Mouse (Mus musculus): Measurements from ENCODE around the gene Nat8f6.
A peak's percentile ranks its signal among the peaks of the same experiment; 100 is the strongest.
"Not testable (repeated sequence)": the region's sequence is repeated elsewhere in the genome, so short reads cannot be mapped to it uniquely, and the experiment has no call there.

Gene Nat8f6

DNA sequence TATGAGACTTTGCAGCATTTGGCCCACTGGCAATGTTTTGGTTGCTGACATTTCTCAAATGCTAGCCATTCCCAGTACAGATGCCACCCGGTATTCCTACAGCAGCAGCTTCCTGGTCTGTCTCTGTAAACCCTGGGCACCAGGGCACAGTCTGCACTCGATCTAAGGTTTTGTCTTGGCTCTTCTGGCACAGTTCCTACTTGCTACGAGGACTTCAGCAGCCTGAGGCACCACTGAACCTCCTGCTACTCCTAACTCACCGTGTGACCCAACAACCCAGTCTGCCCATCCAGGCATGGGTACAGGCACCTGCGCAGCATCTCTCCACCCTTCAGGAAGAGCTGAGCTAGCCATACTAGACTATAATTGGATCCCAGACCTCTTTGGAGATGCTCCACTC lies 15.3 kb upstream of the Nat8f6 start:
- not testable (repeated sequence) for DNase-seq (ENCODE audit: low spot score)

DNA sequence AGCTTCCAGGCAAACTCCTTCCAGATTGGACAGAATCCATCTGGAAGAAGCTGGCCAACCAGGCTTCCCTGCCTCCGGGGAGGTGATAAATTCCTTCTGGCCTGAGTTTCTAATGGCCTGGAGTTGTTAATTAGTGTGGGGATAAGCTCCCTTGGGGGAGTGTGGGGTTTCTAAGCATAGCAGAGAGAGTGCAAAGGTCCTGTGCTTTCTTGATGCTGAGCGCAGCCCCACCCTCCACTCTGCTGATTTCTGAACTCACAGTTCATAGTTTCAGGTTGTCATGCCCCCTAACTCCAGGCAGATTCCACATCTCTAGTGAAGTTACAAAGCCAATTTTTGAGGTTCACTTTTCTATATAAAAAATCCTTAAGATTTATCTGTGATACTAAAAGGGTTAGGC lies 14.3 kb upstream of the Nat8f6 start:
- DNase-seq (ENCODE audit: low spot score) = not testable (repeated sequence)

DNA sequence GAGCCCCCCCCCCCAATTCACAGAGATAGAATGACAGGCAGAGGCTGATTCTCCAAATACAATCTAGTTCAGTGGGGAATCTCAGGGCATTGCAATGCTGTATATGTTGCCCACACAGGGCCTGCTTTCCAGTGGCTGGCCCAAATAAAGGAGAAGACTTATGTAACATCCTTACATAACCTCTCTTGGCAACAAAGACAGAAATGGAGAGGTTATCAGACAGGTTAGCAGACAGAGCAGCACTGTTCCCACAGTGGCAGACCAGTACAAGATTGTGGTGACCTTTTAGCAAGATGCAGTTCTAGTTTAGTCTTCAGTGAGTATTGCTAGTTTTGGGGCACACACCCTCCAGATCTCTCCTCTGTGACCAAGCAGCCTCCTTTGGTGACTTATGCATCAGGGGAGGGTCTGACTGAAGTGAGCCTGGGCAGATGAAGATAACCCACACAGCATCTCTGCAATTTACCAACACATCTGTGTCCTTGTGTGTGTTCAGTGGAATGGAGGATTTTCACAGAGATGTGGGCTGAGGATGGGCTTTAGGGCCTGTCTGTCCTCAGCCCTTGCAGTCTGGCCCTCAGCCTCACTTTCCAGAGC lies 13.8 kb upstream of the Nat8f6 start:
- DNase-seq (ENCODE audit: low spot score) = not testable (repeated sequence)

DNA sequence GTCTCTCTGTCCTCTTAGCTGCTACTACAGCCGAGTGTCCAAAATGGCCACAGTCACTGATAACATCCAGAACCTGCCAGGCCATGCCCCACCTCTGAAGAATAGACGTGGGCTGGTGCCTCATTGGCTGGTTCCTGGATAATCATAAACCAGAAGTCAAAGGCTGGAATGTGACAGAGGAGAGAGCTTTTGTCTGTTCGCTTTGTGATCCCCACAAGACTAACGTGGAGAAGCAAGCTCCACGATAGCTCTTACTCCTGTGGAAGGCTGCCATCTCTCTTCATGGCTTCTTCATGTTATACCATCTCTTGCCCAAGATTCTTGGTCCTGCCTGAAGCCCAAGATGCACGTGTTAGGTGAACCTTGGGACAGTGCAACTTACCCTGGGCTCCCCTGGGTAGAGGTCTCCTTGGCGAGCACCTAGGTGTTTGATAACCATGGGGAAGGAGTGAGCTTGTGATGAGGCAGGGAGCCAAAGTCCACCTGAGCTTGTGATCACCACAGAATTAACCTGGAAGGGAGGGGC lies 11.1 kb upstream of the Nat8f6 start, which contains the start of gene Nat8:
Gene Nat8 (minus strand): TSS at position 287 of the 526 bp plus-strand sequence.
- no peak for DNase-seq (ENCODE audit: low spot score)

DNA sequence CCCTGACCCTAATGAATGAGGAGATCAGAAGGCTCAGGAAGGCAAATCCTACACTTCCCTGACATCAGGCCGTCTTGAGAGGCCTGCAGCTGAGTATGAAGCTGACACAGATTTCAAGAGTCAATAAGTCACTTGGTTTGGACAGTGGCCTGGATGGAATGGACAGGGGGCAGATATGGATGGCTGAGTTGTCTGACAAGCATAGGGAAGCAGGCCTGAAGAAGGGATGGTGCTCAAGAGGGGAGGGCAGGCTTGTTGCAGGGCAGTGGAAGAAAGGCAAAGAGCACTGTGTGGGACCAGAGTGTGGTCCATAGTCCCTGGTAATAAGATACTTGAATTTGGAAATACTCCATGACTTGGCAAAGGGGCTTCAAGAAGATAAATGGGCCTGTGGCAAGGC lies 8.7 kb upstream of the Nat8f6 start:
- DNase-seq (ENCODE audit: low spot score) = no peak

DNA sequence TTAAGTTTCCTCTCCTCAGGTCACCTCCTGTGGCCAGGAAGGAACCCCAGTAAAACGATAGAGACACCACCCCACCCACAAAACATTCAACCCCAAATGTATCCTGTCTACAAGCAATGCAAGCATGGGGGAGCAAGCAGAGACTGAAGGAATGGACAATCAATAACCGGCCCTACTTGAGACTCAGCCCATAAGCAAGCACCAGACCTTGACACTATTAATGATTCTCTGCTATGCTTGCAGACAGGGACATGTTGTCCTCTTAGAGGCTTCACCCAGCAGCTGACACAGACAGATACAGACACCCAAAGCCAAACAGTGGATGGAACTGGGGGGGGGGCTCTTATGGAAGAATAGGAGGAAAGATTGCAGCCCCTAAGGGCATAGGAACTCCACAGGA lies 5.1 kb upstream of the Nat8f6 start:
- DNase-seq (ENCODE audit: low spot score) = no peak

DNA sequence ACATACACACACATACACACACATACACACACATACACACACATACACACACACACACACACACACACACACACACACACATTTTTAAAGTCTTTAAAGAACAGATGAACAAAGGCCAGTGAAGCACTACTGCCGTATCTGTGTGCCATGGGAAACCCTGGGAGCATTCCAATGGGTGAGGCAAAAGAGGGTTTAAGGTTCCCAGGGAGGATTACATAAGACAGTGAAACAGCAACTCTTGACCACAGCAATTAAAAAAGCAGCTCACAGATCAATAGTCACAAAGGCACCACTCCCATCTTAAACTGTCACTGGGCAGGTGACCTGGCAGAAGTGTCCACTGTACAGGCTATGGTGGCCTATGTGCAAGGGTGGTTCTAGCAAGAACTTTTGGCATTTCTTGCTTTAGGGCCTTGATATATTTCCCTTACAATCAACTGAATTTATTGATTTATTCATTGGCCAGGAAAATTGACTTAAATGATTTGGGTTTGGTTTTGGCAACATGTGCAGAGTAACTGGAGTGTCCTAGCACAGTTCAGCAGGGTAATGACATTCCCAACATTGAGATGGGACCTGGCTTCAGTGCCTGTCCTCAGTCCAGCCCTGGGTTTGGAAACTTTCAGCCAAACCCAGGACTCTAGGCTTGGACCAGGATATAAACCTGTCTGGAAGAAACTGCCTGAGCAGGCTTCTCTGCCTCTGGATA lies 2.8 kb upstream of the Nat8f6 start:
- no peak for DNase-seq (ENCODE audit: low spot score)

DNA sequence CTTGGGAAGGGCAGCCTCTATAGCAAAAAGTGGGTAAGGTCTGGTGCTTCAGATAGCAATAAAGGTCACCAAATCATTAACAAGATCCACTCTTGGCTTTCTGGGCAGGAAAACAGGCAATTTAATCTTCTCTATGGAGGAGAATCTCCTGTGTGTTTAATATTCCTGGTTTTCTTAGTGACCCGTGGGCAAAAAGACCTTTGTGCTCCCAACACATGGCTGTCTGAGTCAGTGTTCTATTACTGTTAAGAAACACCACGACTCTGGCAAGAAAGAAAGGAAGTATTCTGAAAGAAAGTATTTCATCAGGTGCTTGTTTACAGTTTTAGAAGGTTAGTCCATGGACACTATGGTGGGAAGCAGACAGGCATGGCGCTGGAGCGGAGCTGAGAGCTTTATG lies 1.5 kb upstream of the Nat8f6 start:
- no peak for DNase-seq (ENCODE audit: low spot score)

DNA sequence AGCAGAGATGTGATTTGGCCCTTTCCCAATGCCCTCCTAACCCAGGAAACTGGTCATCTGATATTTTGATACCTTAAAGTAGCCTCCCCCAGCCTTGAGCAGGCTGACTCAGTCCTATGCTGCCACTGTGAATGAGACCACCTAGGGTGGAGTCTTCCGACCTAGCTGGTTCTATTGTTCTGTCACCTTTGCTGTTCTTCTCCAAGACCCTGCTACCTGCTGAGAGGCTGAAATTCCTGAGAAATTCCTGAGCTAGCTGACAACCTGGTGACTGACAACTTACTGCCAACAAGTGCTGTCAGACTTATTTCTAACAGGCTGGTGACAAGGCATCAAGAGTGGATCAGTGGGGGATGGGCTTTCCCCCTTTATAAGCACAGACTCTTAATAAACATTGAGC lies 2.4 kb downstream of the Nat8f6 start:
- no peak for DNase-seq (ENCODE audit: low spot score)

DNA sequence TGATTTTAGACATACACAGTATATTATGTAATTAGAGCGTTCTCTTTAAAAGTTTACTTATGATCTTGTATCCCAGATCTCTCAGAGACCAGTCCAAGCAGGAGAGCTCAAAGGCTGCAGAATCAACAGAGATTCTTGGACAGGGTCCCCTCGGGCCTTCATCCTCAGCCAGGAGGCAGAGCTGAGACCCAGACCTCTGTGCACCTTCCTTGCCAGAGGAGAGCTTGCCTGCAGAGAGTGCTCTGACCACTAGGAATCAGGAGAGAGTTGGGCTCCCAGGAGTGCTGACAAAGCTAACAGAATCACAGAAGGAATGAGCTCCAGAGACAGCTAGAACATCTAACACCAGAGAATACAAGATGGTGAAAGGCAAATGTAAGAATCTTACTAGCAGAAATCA lies 7.4 kb downstream of the Nat8f6 start:
- no peak for DNase-seq (ENCODE audit: low spot score)

DNA sequence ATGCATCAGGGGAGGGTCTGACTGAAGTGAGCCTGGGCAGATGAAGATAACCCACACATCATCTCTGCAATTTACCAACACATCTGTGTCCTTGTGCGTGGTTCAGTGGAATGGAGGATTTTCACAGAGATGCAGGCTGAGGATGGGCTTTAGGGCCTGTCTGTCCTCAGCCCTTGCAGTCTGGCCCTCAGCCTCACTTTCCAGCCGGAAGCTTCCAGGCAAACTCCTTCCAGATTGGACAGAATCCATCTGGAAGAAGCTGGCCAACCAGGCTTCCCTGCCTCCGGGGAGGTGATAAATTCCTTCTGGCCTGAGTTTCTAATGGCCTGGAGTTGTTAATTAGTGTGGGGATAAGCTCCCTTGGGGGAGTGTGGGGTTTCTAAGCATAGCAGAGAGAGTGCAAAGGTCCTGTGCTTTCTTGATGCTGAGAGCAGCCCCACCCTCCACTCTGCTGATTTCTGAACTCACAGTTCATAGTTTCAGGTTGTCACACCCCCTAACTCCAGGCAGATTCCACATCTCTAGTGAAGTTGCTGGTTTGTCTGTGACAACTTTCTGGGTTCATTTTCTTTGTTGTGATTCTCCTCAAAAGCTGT lies 9.7 kb downstream of the Nat8f6 start:
- DNase-seq (ENCODE audit: low spot score) = not testable (repeated sequence)

DNA sequence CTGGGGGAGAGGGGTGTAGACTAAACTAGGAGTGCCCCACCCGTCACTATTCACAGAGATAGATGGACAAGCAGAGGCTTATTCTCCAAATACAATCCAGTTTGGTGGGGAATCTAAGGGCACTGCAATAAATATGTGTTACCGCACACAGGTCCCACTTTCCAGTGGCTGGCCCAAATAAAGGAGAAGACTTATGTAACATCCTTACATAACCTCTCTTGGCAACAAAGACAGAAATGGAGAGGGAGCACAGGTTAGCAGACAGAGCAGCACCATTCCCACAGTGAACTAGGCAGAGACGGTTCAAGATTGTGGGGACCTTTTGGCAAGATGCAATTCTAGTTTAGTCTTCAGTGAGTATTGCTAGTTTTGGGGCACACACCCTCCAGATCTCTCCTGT lies 10.2 kb downstream of the Nat8f6 start:
- not testable (repeated sequence) for DNase-seq (ENCODE audit: low spot score)

DNA sequence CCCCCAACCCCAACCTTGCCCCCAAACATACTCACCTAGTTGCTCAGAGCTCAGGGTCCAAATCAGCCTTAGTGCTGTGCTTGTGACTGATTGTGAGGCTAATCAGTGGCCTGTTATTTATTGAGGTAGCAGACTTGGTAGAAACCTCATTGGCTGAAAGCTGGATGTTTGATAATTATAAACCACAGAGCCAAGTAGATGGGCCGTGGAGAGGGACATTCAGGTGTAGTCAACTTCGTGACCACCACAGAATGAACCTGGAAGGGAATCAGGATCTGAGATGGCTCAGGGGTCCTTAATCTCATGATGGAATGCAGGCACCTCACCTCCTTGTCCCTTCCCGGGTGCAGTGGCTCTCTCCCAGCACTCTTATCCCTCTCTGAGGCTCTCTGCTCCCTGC lies 11.0 kb downstream of the Nat8f6 start:
- not testable (repeated sequence) for DNase-seq (ENCODE audit: low spot score)

DNA sequence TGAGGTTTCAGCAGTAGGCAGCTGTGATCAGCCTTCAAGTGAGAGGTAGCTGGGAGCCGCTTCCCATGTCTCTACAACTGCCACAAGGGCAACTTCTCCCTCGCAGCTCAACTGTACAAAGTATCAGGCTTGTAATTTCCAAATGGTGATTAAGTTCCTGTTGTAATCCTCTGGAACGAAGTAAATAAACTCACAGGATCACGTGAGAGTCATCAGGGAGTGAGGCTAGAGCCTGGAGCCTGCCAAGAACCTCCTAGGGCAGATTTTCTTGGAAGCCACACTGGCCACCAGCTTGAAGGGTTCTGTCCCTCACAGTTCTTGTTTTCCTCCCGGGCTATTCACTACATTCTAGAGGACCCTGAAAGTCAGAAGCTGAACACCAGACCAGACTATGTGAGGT lies 17.6 kb downstream of the Nat8f6 start:
- DNase-seq (ENCODE audit: low spot score) = not testable (repeated sequence)

DNA sequence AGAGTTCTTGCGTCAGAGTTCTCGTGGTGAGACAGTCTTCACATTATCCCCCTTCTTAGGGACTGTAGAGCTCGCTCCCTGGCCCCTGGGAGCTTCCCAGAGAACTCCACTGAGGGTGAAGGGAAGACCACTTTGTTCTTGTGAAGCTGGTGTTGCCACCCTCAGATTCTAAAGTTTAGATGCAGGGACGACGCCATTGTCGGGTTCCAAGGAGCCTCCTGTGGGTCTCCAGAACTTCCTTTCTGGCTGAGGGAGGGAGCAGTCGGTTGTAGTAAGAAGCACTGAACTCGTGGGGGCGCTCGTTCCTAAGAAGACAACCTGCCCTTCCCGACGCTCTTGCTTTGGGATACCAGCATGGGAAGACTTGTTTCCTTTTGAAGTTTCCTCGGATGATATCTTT lies 55.2 kb downstream of the Nat8f6 start, which contains the start of gene Nat8f3:
Gene Nat8f3 (minus strand): TSS at position 223 of the 400 bp plus-strand sequence.
- DNase-seq (ENCODE audit: low spot score) = peak; percentile 20

DNA sequence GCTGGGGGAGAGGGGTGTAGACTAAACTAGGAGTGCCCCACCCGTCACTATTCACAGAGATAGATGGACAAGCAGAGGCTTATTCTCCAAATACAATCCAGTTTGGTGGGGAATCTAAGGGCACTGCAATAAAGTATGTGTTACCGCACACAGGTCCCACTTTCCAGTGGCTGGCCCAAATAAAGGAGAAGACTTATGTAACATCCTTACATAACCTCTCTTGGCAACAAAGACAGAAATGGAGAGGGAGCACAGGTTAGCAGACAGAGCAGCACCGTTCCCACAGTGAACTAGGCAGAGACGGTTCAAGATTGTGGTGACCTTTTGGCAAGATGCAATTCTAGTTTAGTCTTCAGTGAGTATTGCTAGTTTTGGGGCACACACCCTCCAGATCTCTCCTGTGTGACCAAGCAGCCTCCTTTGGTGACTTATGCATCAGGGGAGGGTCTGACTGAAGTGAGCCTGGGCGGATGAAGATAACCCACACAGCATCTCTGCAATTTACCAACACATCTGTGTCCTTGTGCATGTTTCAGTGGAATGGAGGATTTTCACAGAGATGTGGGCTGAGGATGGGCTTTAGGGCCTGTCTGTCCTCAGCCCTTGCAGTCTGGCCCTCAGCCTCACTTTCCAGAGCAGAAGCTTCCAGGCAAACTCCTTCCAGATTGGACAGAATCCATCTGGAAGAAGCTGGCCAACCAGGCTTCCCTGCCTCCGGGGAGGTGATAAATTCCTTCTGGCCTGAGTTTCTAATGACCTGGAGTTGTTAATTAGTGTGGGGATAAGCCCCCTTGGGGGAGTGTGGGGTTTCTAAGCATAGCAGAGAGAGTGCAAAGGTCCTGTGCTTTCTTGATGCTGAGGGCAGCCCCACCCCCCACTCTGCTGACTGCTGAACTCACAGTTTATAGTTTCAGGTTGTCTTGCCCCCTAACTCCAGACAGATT lies 57.4 kb downstream of the Nat8f6 start:
- DNase-seq (ENCODE audit: low spot score) = not testable (repeated sequence)

DNA sequence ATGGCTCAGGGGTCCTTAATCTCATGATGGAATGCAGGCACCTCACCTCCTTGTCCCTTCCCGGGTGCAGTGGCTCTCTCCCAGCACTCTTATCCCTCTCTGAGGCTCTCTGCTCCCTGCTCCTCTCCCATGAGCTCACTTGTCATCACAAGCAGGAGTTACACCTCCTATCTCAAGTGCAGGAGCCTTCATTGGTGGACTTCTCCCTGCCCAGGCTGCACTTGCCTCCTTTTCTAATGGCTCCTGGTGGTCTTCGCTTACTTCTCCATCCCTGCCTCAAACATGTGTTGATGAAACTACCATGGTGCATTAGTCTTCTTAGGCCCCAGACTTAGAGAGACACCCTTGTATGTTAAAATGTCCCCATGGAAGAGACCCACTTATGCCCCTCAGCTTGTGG lies 58.1 kb downstream of the Nat8f6 start:
- not testable (repeated sequence) for DNase-seq (ENCODE audit: low spot score)
